Mouse (Mus musculus) layer of hippocampus, adult 9-10 months (tissue): ENCODE measurements around the gene Rpl9-ps1.

ENCODE experiments used
- DNase-seq: peaks from one replicate; pipeline ENCODE4 v3.0.0; 2022; ENCODE audit warnings: low spot score

Rpl9-ps1 gene

GRCm38 (mm10) chr11:83623586-83623985, 21.8 kb downstream of the Rpl9-ps1 start:
- DNase-seq = no peak

- no peak for DNase-seq
Measured at GRCm38 (mm10) chr11:83619037-83619436, 26.4 kb downstream of the Rpl9-ps1 start.

GRCm38 (mm10) chr11:83618238-83618637, 27.2 kb downstream of the Rpl9-ps1 start:
- DNase-seq = no peak

- DNase-seq = no peak
Measured at GRCm38 (mm10) chr11:83616586-83616985, 28.8 kb downstream of the Rpl9-ps1 start.

- no peak for DNase-seq
Measured at GRCm38 (mm10) chr11:83610900-83611299, 34.5 kb downstream of the Rpl9-ps1 start.

GRCm38 (mm10) chr11:83606396-83606795, 39.0 kb downstream of the Rpl9-ps1 start:
- DNase-seq = no peak

GRCm38 (mm10) chr11:83605535-83605934, 39.9 kb downstream of the Rpl9-ps1 start:
- DNase-seq = no peak

- no peak for DNase-seq
Measured at GRCm38 (mm10) chr11:83604698-83605097, 40.7 kb downstream of the Rpl9-ps1 start.

- no peak for DNase-seq
Measured at GRCm38 (mm10) chr11:83603399-83603798, 42.0 kb downstream of the Rpl9-ps1 start.

GRCm38 (mm10) chr11:83600576-83600975, 44.8 kb downstream of the Rpl9-ps1 start:
- DNase-seq = no peak

GRCm38 (mm10) chr11:83598991-83599390, 46.4 kb downstream of the Rpl9-ps1 start:
- no peak for DNase-seq

- no peak for DNase-seq
Measured at GRCm38 (mm10) chr11:83598207-83598837, 47.1 kb downstream of the Rpl9-ps1 start.

GRCm38 (mm10) chr11:83597796-83598195, 47.6 kb downstream of the Rpl9-ps1 start:
- DNase-seq = no peak

GRCm38 (mm10) chr11:83595669-83596455, 49.6 kb downstream of the Rpl9-ps1 start:
- DNase-seq = no peak
